Mouse (Mus musculus) small intestine, adult 2 months (tissue): ENCODE measurements at regions not wholly inside any gene's neighbourhood (a gene's known extent, or its start where the extent isn't known, plus 50 kb on each side); places are given as distances from the start of the nearest gene placed in this dataset.

Source experiments
- CTCF ChIP-seq: fragments of 200-500 bp; IDR thresholded peaks from 2 replicates; pipeline ENCODE4 v1.5.1; 2012; ENCODE audit warnings: low read depth, mild to moderate bottlenecking, control low read depth, inconsistent platforms, low read length, moderate library complexity, mixed read lengths; ENCODE audit not compliant: insufficient replicate concordance, insufficient read length; ENCODE audit errors: extremely low read depth
- POLR2A ChIP-seq: fragments of 200-500 bp; IDR thresholded peaks from 2 replicates; pipeline ENCODE4 v1.6.1; 2012; ENCODE audit warnings: low read depth, mild to moderate bottlenecking, control low read depth, inconsistent platforms, low read length, moderate library complexity

GRCm38 (mm10) chr17:4250476-4250875 lies 554.4 kb upstream of the Nox3 start:
- TF ChIP-seq CTCF: no peak
- no peak for TF ChIP-seq POLR2A
